Mouse (Mus musculus) adrenal gland, adult 2 months (tissue): Measurements from ENCODE around the gene Styxl1. TPM values are rescaled to one million over a fixed set of nuclear protein-coding genes. Genes with fewer than 3 reads are reported as not detected.

Source experiments
- DNase-seq: peaks from one replicate; pipeline ENCODE4 v3.0.0; 2021
- polyA plus RNA-seq: library from polyadenylated mRNA; depleted of rRNA; stranded (reverse); fragments of >200 nt; gene quantifications from 2 replicates; pipeline ENCODE4 v1.2.3, GENCODE M21; 2012
- total RNA-seq, 2 experiments: library from RNA; stranded (reverse); gene quantifications; 2 replicates each; pipeline ENCODE4 v1.2.3; 2021

Gene Styxl1
- total and polyA plus RNA-seq, 3 experiments: 0.32 to 0.52 (median 0.48) TPM

GRCm38 (mm10) chr5:135764971-135765370 lies 13.2 kb downstream of the Styxl1 start:
- no peak for DNase-seq

- DNase-seq: peak; percentile 66
Measured at GRCm38 (mm10) chr5:135763526-135763925, 14.7 kb downstream of the Styxl1 start.

- peak; percentile 41 for DNase-seq
Measured at GRCm38 (mm10) chr5:135761881-135762280, 16.3 kb downstream of the Styxl1 start.

- DNase-seq: no peak
Measured at GRCm38 (mm10) chr5:135751595-135751994, 26.6 kb downstream of the Styxl1 start.

- no peak for DNase-seq
Measured at GRCm38 (mm10) chr5:135751041-135751440, 27.1 kb downstream of the Styxl1 start.

- no peak for DNase-seq
Measured at GRCm38 (mm10) chr5:135744742-135745141, 33.4 kb downstream of the Styxl1 start.

- peak; percentile 98 for DNase-seq
Measured at GRCm38 (mm10) chr5:135743741-135744609, 34.2 kb downstream of the Styxl1 start, which contains the start of gene Tmem120a. Gene Tmem120a, minus strand, starts transcription at chr5:135744448.

GRCm38 (mm10) chr5:135742941-135743740 lies 35.0 kb downstream of the Styxl1 start:
- DNase-seq: no peak

- no peak for DNase-seq
Measured at GRCm38 (mm10) chr5:135742156-135742555, 36.0 kb downstream of the Styxl1 start.

- no peak for DNase-seq
Measured at GRCm38 (mm10) chr5:135738266-135738665, 39.9 kb downstream of the Styxl1 start.

GRCm38 (mm10) chr5:135737154-135737553 lies 41.0 kb downstream of the Styxl1 start:
- DNase-seq: no peak

- DNase-seq: no peak
Measured at GRCm38 (mm10) chr5:135736544-135736943, 41.6 kb downstream of the Styxl1 start.

- DNase-seq: no peak
Measured at GRCm38 (mm10) chr5:135735741-135736140, 42.4 kb downstream of the Styxl1 start.

GRCm38 (mm10) chr5:135734057-135734680 lies 44.0 kb downstream of the Styxl1 start:
- peak; percentile 23 for DNase-seq

GRCm38 (mm10) chr5:135733071-135733470 lies 45.1 kb downstream of the Styxl1 start:
- DNase-seq: no peak

- DNase-seq: no peak
Measured at GRCm38 (mm10) chr5:135731322-135731721, 46.9 kb downstream of the Styxl1 start.

GRCm38 (mm10) chr5:135730916-135731315 lies 47.3 kb downstream of the Styxl1 start:
- DNase-seq: no peak

GRCm38 (mm10) chr5:135730278-135730677 lies 47.9 kb downstream of the Styxl1 start:
- DNase-seq: no peak

- DNase-seq: no peak
Measured at GRCm38 (mm10) chr5:135729351-135729750, 48.8 kb downstream of the Styxl1 start.

GRCm38 (mm10) chr5:135728361-135728760 lies 49.8 kb downstream of the Styxl1 start:
- DNase-seq: no peak

- DNase-seq: no peak
Measured at GRCm38 (mm10) chr5:135727871-135728270, 50.3 kb downstream of the Styxl1 start.

- peak; percentile 87 for DNase-seq
Measured at GRCm38 (mm10) chr5:135726641-135727346, 51.4 kb downstream of the Styxl1 start.
